ENCODE assay signal across 8 mouse cellular contexts in genomic region chr4:129059125-129059551, GRCm38 (mm10). TPM values are rescaled to one million over a fixed set of nuclear protein-coding genes. Genes with fewer than 3 reads are reported as not detected.
A peak's percentile ranks its signal among the peaks of the same experiment; 100 is the strongest.
DNase-seq lines count a peak whose midpoint lies in the region; ATAC-seq and TF ChIP-seq lines count a peak whose summit lies in the region.

No protein-coding gene starts in this region.

- H3K36me3 ChIP-seq in E14TG2a.4 (ENCODE audit: insufficient read depth, low read length), result peaks cover 32% of the 10 kb centered on the region
- H3K36me3 ChIP-seq in forebrain, embryonic 12.5 days (replicated peaks), result no peaks in the 10 kb centered on the region
- H3K36me3 ChIP-seq in intestine, postnatal 0 days (ENCODE audit: control insufficient read depth, insufficient read depth), result no peaks in the 10 kb centered on the region
- H3K36me3 ChIP-seq in lung, embryonic 15.5 days, result no peaks in the 10 kb centered on the region

- no peak overlapping the region for H3K27ac ChIP-seq in forebrain, embryonic 12.5 days
- H3K27ac ChIP-seq in intestine, postnatal 0 days (ENCODE audit: low read depth, low read length), result no peak overlapping the region
- H3K27ac ChIP-seq in lung, embryonic 15.5 days, result peak overlapping the region; percentile 88; the same call in 1 of the 2 replicates

- H3K4me1 ChIP-seq in E14TG2a.4 (replicated peaks; ENCODE audit: low read depth, low read length), result peaks cover 52% of the 10 kb centered on the region
- H3K4me1 ChIP-seq in forebrain, embryonic 12.5 days, result peaks cover 23% of the 10 kb centered on the region
- H3K4me1 ChIP-seq in intestine, postnatal 0 days (replicated peaks; ENCODE audit: control insufficient read depth, insufficient read depth, low read length), result peaks cover 11% of the 10 kb centered on the region; the same call in 1 of the 2 replicates
- peaks cover 11% of the 10 kb centered on the region for H3K4me1 ChIP-seq in lung, embryonic 15.5 days

- peak overlapping the region; percentile 99 for H3K4me2 ChIP-seq in forebrain, embryonic 12.5 days
- peak overlapping the region; percentile 100 for H3K4me2 ChIP-seq in intestine, postnatal 0 days (replicated peaks; ENCODE audit: low read depth)
- peak overlapping the region; percentile 100 for H3K4me2 ChIP-seq in lung, embryonic 15.5 days

- no peak for ATAC-seq in forebrain, embryonic 12.5 days (ENCODE audit: low FRiP score)
- ATAC-seq in intestine, postnatal 0 days, result no peak
- ATAC-seq in lung, embryonic 15.5 days (ENCODE audit: borderline replicate concordance, extremely low read depth, low FRiP score, low TSS enrichment), result no peak

- peak; percentile 38 for DNase-seq in adipocyte (ENCODE audit: low spot score)
- DNase-seq in retina, embryonic 14.5 days (ENCODE audit: low spot score), result peak; percentile 51
- DNase-seq in testis, postnatal 10 days (ENCODE audit: low spot score), result no peak
- no peak for DNase-seq in cerebellum, adult 11 months

- peaks cover 9% of the 10 kb centered on the region for H3K9me3 ChIP-seq in E14TG2a.4 (ENCODE audit: low read length)
- no peaks in the 10 kb centered on the region for H3K9me3 ChIP-seq in forebrain, embryonic 12.5 days
- no peaks in the 10 kb centered on the region for H3K9me3 ChIP-seq in intestine, postnatal 0 days (ENCODE audit: control insufficient read depth)
- H3K9me3 ChIP-seq in lung, embryonic 15.5 days, result no peaks in the 10 kb centered on the region

- TF ChIP-seq CTCF in E14TG2a.4 (conservative IDR thresholded peaks at IDR 0.05; ENCODE audit: low read length), result no peak
- 0 out of 2 replicates have a peak, but pooled peaks have one; percentile 11 for TF ChIP-seq CTCF in intestine, postnatal 0 days (IDR thresholded peaks at IDR 0.05; ENCODE audit: low read depth)

- WGBS in forebrain, embryonic 12.5 days, result 2% methylated on average over 13 of the region's 13 CpGs
- WGBS in intestine, postnatal 0 days, result 2% methylated on average over 13 of the region's 13 CpGs
- 2% methylated on average over 13 of the region's 13 CpGs for WGBS in lung, embryonic 15.5 days

- peak overlapping the region; percentile 93 for H3K4me3 ChIP-seq in E14TG2a.4 (replicated peaks; ENCODE audit: low read length)
- H3K4me3 ChIP-seq in forebrain, embryonic 12.5 days (replicated peaks), result peak overlapping the region; percentile 73
- peak overlapping the region; percentile 93 for H3K4me3 ChIP-seq in intestine, postnatal 0 days (ENCODE audit: low read depth, low read length)
- peak overlapping the region; percentile 66 for H3K4me3 ChIP-seq in lung, embryonic 15.5 days

- peak overlapping the region; percentile 93 for H3K9ac ChIP-seq in forebrain, embryonic 12.5 days
- peak overlapping the region; percentile 92 for H3K9ac ChIP-seq in intestine, postnatal 0 days (ENCODE audit: low read depth, low read length)
- peak overlapping the region; percentile 87 for H3K9ac ChIP-seq in lung, embryonic 15.5 days

- no peaks in the 10 kb centered on the region for H3K27me3 ChIP-seq in E14TG2a.4 (ENCODE audit: insufficient read depth, low read length)
- no peaks in the 10 kb centered on the region for H3K27me3 ChIP-seq in forebrain, embryonic 12.5 days
- H3K27me3 ChIP-seq in intestine, postnatal 0 days (replicated peaks; ENCODE audit: control insufficient read depth, insufficient read depth, low read length), result no peaks in the 10 kb centered on the region
- H3K27me3 ChIP-seq in lung, embryonic 15.5 days, result no peaks in the 10 kb centered on the region

RNA-seq across cellular contexts. Expression of gene Rnf19b, which starts 1.1 kb away (rescaled TPM):
- polyA plus RNA-seq in forebrain, embryonic 12.5 days (2016; fragmentation: Nextera tagmentation; extraction: Ambion mirVana), result 14.3 and 15.6 TPM in 2 replicates
- 11.0 and 12.2 TPM in 2 replicates for polyA plus RNA-seq in intestine, postnatal 0 days (2015; fragmentation: Nextera tagmentation; extraction: Ambion mirVana)
- 7.3 and 7.6 TPM in 2 replicates for polyA plus RNA-seq in lung, embryonic 15.5 days (2015; fragmentation: Nextera tagmentation; extraction: Ambion mirVana)

RNA-seq across cellular contexts. Expression of gene Tmem54, which starts 46.2 kb away (rescaled TPM):
- 0.54 and 1.9 TPM in 2 replicates for polyA plus RNA-seq in forebrain, embryonic 12.5 days (2016; fragmentation: Nextera tagmentation; extraction: Ambion mirVana)
- 363 and 366 TPM in 2 replicates for polyA plus RNA-seq in intestine, postnatal 0 days (2015; fragmentation: Nextera tagmentation; extraction: Ambion mirVana)
- 16.7 and 18.8 TPM in 2 replicates for polyA plus RNA-seq in lung, embryonic 15.5 days (2015; fragmentation: Nextera tagmentation; extraction: Ambion mirVana)

Comparison
In these comparisons a context has a peak if more than half of its experiments do, and no peak if none do; other contexts are left out.
1. DNase-seq: peak in adipocyte (single experiment) and retina, embryonic 14.5 days (single experiment); none in testis, postnatal 10 days (single experiment) and cerebellum, adult 11 months (single experiment).
2. RNA of gene Tmem54, which starts 46.2 kb away (polyA plus RNA-seq): 363 to 366 TPM in intestine, postnatal 0 days; 16.7 to 18.8 TPM in lung, embryonic 15.5 days and 0.54 to 1.9 TPM in forebrain, embryonic 12.5 days; every median in the first group is over 10 times any median in the second.
3. Peak in every context shown above with its lines, with median percentiles within 50 percentile points of each other: H3K4me3 ChIP-seq, H3K4me2 ChIP-seq and H3K9ac ChIP-seq.